Mouse (Mus musculus) A20 (cell line): ENCODE data around the gene Gm37240.
"Not testable (repeated sequence)": the region's sequence is repeated elsewhere in the genome, so short reads cannot be mapped to it uniquely, and the experiment has no call there.

Experiments
- DNase-seq: peaks from one replicate; pipeline ENCODE4 v3.0.0-alpha.2; 2011; ENCODE audit warnings: low read depth, low spot score

The Gm37240 gene

GRCm38 (mm10) chr3:85573864-85574830, 313.2 kb downstream of the Gm37240 start, which contains the start of gene Gatb:
TSS of gene Gatb (plus strand) at chr3:85574119.
- peak; percentile 97 for DNase-seq

DNA sequence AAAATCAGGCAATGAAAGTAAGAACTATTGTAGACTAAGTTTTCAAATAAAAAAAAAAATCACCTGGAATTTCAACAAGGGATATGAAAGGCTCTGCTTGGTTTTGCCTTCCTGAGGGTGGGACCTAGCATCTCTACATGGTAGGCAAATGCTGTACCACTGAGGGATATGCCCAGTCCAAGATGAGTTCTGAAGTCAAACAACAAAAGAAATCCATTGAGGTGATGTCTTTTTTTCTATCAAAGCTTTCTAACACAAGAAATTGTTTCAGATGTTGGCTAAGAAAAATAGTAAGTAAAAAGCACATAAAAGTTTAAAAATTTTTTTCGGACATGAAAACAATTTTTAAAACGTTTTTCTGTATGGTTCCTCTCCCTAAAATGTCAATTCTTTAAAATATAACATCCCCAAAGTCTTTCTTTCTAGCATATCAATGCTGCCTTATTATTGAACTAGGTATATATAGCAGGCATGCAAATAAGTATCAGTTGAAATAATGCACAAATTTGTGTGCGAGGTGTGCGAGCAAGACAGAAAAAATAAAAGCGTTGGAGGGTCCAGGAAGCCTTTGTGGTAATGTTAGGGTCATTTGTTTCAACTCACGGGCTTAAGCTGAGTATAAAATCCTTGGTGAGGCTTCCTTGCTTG, 314.0 kb downstream of the Gm37240 start:
- no peak for DNase-seq

- not testable (repeated sequence) for DNase-seq
Observed at GRCm38 (mm10) chr3:85572502-85572901, 314.8 kb downstream of the Gm37240 start.

DNA sequence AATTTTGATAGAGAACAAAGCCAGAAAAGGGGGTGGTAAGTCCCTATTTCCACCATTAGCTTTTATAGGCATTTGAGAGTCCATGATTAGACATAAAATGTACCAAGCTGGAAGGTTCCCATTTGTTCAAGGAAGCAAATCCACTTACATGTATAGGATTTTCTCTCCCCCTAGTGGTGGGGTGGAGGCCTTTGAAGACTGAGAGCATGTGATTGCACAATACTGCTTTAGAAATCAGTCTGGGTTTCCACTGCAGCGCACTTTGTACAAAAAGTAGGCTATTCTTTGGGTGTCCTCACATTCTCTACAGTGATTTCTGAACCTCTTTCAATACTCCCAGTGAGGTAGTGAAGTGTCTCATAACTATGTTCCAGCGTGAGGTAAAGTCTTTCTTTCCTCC, 316.0 kb downstream of the Gm37240 start:
- peak; percentile 59 for DNase-seq

DNA sequence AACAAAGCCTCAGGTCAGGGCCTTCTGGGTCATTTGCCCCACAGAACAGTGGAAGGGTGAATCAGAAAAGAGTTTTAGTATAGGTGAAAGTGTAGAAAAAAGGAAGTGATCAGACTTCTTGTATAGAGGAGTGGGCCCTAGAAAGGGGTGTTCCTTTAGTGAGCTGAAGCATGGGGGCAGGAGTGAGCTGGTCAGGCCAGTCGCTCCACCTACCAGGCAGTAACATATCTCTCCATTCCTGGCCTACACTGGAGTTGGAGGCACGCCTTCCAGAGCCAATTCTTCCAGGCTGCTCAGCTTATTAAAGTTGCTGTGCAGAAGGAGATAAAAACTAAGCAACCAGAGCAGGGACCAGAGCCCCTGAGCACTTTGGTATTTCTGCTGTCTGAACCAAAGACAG, 322.7 kb downstream of the Gm37240 start:
- no peak for DNase-seq

- DNase-seq: no peak
Observed at GRCm38 (mm10) chr3:85553731-85554277, 333.5 kb downstream of the Gm37240 start.

DNA sequence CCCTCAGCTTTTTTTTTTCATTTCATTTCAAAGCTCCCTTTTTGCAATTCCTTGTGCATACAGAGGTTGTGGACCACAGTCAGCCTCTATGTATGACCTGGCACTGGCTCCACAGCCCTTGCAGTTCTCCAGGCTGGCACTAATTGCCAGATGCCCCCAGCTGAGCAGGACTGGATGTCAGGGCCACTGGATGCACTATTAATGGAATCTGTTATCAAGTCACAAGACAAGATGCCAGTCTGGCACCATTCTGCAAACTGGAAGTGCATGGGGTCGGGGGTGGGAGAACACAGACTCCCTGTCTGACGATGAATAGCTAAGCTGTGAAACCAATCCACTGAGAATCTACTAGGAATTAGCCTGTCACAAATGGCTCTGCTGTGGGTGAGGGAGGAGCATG, 336.0 kb downstream of the Gm37240 start:
- DNase-seq: no peak

DNA sequence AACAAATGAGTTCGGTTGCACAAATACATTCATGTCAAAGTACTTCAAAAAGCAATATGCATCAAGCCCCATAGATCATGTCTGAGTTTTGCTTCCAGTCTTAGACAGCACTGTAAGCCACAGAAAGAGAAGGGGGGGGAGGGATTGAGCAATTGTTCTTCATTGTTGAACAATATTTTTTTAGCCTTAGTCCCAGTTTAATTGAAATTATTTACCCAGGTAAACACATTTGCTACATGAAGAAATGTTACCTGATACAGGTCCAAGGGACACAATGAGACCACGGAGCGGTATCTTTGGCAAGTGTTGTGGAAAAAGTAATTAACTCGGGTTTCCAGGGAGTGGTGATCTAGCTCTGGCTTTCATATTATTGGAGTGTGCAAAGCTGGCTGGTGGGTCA, 337.0 kb downstream of the Gm37240 start:
- no peak for DNase-seq

- DNase-seq: peak; percentile 42
Observed at GRCm38 (mm10) chr3:85543652-85544051, 343.7 kb downstream of the Gm37240 start.

DNA sequence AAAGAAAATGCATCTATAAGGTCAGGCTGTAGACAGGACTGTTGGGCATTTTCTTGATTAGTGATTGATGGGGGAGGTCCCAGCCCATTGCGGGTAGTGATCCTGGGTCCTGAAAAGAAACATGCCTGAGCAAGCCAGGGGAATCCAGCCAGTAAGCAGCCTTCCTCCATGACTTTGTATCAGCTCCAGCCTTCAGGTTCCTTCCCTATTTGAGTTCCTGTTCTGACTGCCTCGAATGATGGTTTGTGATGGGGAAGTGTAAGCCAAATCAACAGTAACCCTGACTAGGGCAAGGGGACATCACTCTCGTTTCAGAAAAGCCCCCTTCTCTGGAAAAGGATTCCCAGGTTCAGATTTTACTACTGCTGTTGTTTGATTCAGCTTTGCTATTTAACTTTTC, 344.6 kb downstream of the Gm37240 start:
- DNase-seq: no peak

GRCm38 (mm10) chr3:85535621-85536520, 351.4 kb downstream of the Gm37240 start:
- no peak for DNase-seq

GRCm38 (mm10) chr3:85535042-85535441, 352.3 kb downstream of the Gm37240 start:
- no peak for DNase-seq

DNA sequence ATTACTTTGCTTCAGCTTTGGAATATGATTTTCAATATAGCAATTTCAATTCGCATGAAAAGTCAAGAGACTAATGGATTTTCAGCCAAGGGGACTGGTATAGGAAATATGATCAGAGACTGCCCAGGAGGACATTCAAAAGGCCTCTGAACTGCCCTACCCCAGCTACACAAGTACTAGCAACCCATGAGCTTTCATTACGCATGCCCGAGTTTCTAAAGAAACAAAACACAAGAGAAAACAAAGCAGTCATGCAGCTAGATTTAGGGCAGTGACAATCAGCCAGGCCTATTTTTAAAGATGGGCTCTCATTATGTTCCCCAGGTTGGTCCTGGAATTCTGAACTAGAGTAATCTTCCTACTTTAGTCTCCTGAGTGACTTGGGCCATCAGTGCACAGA, 354.9 kb downstream of the Gm37240 start:
- no peak for DNase-seq

DNA sequence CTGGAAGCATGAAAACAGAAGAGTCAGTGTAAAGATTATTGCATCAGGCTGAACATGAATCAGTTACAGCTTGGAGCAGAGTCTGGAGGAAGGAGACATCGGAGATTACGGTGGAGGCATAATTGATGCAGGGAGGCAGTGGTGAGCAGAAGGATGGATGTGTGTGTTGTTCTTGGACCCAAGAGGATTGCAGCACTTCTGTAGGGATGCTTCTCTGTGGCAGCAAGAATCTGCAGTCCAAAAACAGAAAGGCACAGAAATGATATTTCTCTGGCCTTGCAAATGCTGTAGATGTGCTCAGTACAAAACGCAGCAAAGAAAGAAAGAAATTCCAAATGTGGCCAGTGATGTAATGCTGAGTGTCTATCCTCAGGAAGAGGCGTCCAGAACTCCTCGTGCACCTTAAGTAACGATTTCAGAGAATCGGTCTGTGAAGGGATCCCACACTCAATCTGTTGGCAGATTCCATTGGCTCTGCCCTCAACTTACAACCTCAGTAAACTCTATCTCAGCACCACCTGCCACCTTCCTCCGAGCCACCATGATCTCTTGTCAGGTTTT, 356.6 kb downstream of the Gm37240 start:
- DNase-seq: no peak

DNA sequence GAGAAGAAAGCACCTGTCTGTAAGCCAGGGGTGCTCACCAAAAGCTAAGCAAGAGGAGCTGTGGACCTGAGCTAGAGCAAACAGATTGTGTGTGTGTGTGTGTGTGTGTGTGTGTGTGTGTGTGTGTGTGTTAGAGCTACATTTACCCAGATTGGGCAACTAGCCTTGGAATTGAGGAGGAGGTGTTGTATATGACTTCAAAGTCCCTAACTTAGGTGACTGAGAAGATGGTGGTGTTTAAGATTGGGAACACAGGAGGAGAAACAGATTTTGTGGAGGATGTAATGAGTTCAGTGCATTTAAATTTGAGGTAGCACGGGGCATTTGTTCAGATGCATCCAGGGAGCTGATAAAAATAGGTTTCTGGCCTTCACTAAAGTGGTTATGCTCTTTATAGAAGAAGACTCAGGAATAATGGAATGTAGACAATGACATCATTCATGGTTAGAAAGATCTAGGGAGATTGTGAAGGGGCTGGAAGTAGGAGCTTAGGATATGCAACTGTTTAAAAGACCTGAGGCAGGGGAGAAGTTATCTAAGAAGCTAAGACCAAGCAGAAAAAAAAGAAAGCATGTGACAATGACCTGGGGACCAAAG, 365.9 kb downstream of the Gm37240 start:
- DNase-seq: no peak

DNA sequence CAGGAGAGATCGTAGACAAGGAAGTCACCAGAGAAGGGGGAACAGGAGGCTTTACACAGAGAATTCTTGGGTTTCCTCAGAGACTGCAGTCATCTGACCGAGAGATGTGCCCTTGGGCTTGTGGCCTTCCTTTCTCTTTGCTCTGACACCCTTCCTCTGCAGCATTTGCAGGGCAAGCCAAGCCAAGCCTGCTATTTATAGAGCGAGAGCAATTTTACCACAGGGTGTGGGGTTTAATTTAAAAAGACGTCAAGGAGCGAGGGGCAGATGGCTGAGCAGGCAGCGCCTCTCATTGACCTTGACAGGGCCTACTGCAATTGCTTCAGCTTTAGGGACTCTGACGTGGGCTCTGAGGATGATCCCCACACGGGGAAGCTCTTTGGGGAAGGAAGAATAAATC, 368.6 kb downstream of the Gm37240 start:
- no peak for DNase-seq

- DNase-seq: no peak
Observed at GRCm38 (mm10) chr3:85518072-85518471, 369.2 kb downstream of the Gm37240 start.

DNA sequence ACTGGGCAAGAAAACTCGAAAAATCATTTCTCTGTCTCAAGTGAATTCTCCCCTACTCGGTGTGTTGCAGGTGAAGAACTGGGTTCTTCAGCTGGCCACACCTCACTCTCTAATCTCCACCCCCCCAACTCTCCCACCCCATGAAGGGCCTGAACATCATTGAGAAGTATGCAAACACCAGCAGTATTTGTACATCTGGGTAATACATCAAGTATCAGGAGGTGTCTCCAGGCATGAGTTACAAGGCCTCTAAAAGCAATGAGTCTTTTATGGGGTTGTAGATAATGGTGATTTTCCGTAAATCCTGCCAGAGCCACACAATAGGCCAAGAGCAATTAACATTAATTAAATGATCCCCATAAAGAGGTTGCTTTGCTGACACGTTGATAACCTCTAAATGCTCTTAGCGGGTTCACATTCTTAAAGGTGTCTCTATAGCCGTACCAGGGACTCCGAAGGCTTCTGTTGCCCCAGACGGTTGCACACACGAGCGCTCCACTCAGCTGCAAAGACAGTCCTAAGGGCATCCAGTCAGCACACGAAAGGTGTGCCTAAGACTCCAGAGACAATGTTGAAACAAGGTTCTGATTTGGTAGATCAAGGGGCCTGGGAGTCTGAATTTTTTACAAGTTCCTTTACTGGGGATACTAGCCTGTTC, 370.4 kb downstream of the Gm37240 start:
- DNase-seq: no peak

GRCm38 (mm10) chr3:85514700-85515099, 372.6 kb downstream of the Gm37240 start:
- no peak for DNase-seq

- no peak for DNase-seq
Observed at GRCm38 (mm10) chr3:85508717-85509279, 378.5 kb downstream of the Gm37240 start.
